Mouse (Mus musculus): ENCODE results near the gene Cuta. TPM values are rescaled to one million over a fixed set of nuclear protein-coding genes. Genes with fewer than 3 reads are reported as not detected.
"Not testable (repeated sequence)": the region's sequence is repeated elsewhere in the genome, so short reads cannot be mapped to it uniquely, and the experiment has no call there.

The Cuta gene
- polyA plus RNA-seq, 1 experiment from 2014 or later, result 161 TPM

GRCm38 (mm10) chr17:26932839-26933398 lies 6.5 kb downstream of the Cuta start, which contains the start of gene Phf1:
Gene Phf1, plus strand, starts transcription at chr17:26933052.
- WGBS, result under 1% methylated on average over 43 of the region's 43 CpGs

DNA sequence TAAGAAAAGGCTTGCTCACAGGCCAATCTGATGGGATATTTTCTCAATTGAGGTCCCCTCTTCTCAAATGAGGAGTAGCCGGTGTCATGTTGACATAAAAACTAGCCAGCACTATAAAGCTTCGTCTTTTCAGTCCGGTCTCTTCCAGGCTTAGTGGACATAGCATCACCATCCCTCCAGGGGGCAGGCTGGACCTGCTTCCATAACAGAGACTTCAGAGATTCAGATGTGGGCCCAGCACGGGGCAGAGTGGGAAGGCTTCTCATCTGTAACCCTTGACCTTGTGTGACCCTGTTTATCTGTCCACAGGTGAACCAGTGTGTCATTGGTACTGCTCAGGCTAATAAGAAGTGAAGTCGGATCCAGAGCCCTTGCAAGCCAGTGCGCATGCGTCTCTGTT lies 7.6 kb downstream of the Cuta start:
- not testable (repeated sequence) for H3K4me2 ChIP-seq; H3K27ac ChIP-seq; H3K27me3 ChIP-seq; H3K4me3 ChIP-seq (replicated peaks); H3K9ac ChIP-seq; H3K9me3 ChIP-seq
- 69% methylated on average over 7 of the region's 7 CpGs for WGBS
- H3K36me3 ChIP-seq (replicated peaks), result peaks cover 64% of the 10 kb centered on the region
- H3K4me1 ChIP-seq, result peaks cover 19% of the 10 kb centered on the region
- ATAC-seq (ENCODE audit: low FRiP score), result 0 out of 2 replicates have a peak, but pooled peaks have one; percentile 18

More at GRCm38 (mm10) chr17:26932839-26933398, 6.5 kb downstream of the Cuta start, which contains the start of gene Phf1:
- peak within 1 kb of the TSS; percentile 59 for H3K4me3 ChIP-seq (replicated peaks)
- peaks cover 62% of the 10 kb centered on the region for H3K36me3 ChIP-seq (replicated peaks)
- peak; percentile 84 for ATAC-seq (ENCODE audit: low FRiP score)
- no peaks in the 10 kb centered on the region for H3K9me3 ChIP-seq
- H3K4me2 ChIP-seq, result peak within 1 kb of the TSS; percentile 86
- peaks cover 26% of the 10 kb centered on the region for H3K4me1 ChIP-seq
- peak within 1 kb of the TSS; percentile 75 for H3K9ac ChIP-seq
- no peaks in the 10 kb centered on the region for H3K27me3 ChIP-seq
- peak within 1 kb of the TSS; percentile 76 for H3K27ac ChIP-seq

- not testable (repeated sequence) for H3K9ac ChIP-seq; H3K4me1 ChIP-seq; H3K4me3 ChIP-seq (replicated peaks); H3K27ac ChIP-seq; H3K4me2 ChIP-seq; ATAC-seq (ENCODE audit: low FRiP score); H3K27me3 ChIP-seq; H3K9me3 ChIP-seq
- peaks cover 75% of the 10 kb centered on the region for H3K36me3 ChIP-seq (replicated peaks)
- 96% methylated on average over 9 of the region's 9 CpGs for WGBS
Measured at GRCm38 (mm10) chr17:26925414-26925813, 14.0 kb downstream of the Cuta start.

- not testable (repeated sequence) for H3K9me3 ChIP-seq; ATAC-seq (ENCODE audit: low FRiP score); H3K27me3 ChIP-seq; H3K9ac ChIP-seq; H3K27ac ChIP-seq; H3K4me2 ChIP-seq; H3K4me3 ChIP-seq (replicated peaks)
- WGBS, result 96% methylated on average over 6 of the region's 6 CpGs
- H3K4me1 ChIP-seq, result peaks cover 13% of the 10 kb centered on the region
- H3K36me3 ChIP-seq (replicated peaks), result peaks cover 47% of the 10 kb centered on the region
Measured at GRCm38 (mm10) chr17:26922368-26922767, 17.0 kb downstream of the Cuta start.

GRCm38 (mm10) chr17:26919516-26919915 lies 19.9 kb downstream of the Cuta start:
- not testable (repeated sequence) for ATAC-seq (ENCODE audit: low FRiP score); H3K27me3 ChIP-seq; H3K4me3 ChIP-seq (replicated peaks); H3K9ac ChIP-seq; H3K4me2 ChIP-seq; H3K27ac ChIP-seq; H3K9me3 ChIP-seq
- 79% methylated on average over 2 of the region's 2 CpGs for WGBS
- H3K36me3 ChIP-seq (replicated peaks), result peaks cover 25% of the 10 kb centered on the region
- peaks cover 14% of the 10 kb centered on the region for H3K4me1 ChIP-seq

GRCm38 (mm10) chr17:26918343-26918742 lies 21.0 kb downstream of the Cuta start:
- Histone ChIP-seq H3K9ac (no peak overlapping the region), H3K4me3 (replicated peaks) (peak overlapping the region; percentile 78)
- WGBS, result 72% methylated on average over 2 of the region's 2 CpGs

GRCm38 (mm10) chr17:26917560-26917959 lies 21.8 kb downstream of the Cuta start:
- Histone ChIP-seq H3K4me2 (peak overlapping the region; percentile 63), H3K4me3 (replicated peaks) (peak overlapping the region; percentile 78), H3K9ac (peak overlapping the region; percentile 76), H3K4me1 (peaks cover 14% of the 10 kb centered on the region), H3K36me3 (replicated peaks) (peaks cover 12% of the 10 kb centered on the region)
- 1% methylated on average over 12 of the region's 12 CpGs for WGBS
- not testable (repeated sequence) for ATAC-seq (ENCODE audit: low FRiP score); H3K27ac ChIP-seq; H3K9me3 ChIP-seq; H3K27me3 ChIP-seq

More at GRCm38 (mm10) chr17:26918343-26918742, 21.0 kb downstream of the Cuta start:
- peak overlapping the region; percentile 63 for H3K4me2 ChIP-seq
- ATAC-seq (ENCODE audit: low FRiP score), result no peak
- peaks cover 14% of the 10 kb centered on the region for H3K4me1 ChIP-seq
- H3K27ac ChIP-seq, result no peak overlapping the region
- H3K27me3 ChIP-seq, result no peaks in the 10 kb centered on the region
- no peaks in the 10 kb centered on the region for H3K9me3 ChIP-seq
- H3K36me3 ChIP-seq (replicated peaks), result peaks cover 15% of the 10 kb centered on the region

DNA sequence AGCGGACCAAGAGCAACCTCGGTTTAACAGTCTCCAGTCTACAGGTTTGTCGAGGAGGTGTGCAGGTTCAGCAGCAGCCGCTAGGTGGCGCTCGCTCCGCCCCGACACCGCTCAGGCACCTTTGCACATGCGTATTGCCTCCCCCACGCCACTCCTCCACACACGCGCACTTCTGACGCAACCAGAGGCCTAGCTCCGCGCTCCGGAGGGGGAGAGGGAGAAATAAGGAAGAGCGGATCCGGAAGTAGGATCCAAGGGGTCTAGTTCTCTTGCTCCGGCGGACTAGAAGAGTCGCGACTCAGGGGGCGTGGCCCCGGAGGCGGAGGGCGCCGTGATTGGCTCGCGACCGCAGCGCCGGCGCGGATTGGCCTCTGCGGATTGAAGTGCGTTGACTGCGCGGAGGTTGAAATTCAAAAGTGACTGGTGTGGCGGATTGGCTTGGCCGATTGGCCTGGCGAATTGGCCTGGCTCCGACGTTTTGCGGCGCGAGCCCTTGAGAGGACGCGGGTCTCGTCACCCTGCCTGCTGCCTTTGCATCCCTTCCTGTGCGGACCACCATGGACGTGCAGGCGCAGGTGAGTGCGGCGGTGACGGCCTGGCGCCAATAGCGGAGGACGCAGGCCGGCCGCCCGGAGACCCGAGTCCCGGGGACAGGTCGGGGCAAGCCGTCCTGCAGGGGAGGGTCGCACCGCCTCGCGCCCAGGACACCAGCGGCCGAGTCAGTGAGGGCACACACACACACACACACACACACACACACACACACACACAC lies 22.5 kb downstream of the Cuta start, which contains the start of gene Kifc5b:
Kifc5b (plus strand) TSS at position 381 of the 772 bp plus-strand sequence.
- Histone ChIP-seq H3K4me1 (peaks cover 14% of the 10 kb centered on the region), H3K4me3 (replicated peaks) (peak within 1 kb of the TSS; percentile 78), H3K27ac (peak within 1 kb of the TSS; percentile 86), H3K4me2 (peak within 1 kb of the TSS; percentile 63), H3K9me3 (no peaks in the 10 kb centered on the region), H3K9ac (peak within 1 kb of the TSS; percentile 76), H3K36me3 (replicated peaks) (peaks cover 12% of the 10 kb centered on the region), H3K27me3 (no peaks in the 10 kb centered on the region)
- WGBS, result under 1% methylated on average over 61 of the region's 72 CpGs
- peak; percentile 99 for ATAC-seq (ENCODE audit: low FRiP score)

GRCm38 (mm10) chr17:26915248-26915647 lies 24.1 kb downstream of the Cuta start:
- Histone ChIP-seq H3K9me3 (no peaks in the 10 kb centered on the region), H3K36me3 (replicated peaks) (no peaks in the 10 kb centered on the region), H3K27ac (no peak overlapping the region), H3K4me3 (replicated peaks) (no peak overlapping the region), H3K4me1 (peaks cover 14% of the 10 kb centered on the region), H3K9ac (no peak overlapping the region; the same call in 1 of the 2 replicates), H3K4me2 (no peak overlapping the region), H3K27me3 (no peaks in the 10 kb centered on the region)
- 50% methylated on average over 1 of the region's 1 CpGs for WGBS
- no peak for ATAC-seq (ENCODE audit: low FRiP score)

DNA sequence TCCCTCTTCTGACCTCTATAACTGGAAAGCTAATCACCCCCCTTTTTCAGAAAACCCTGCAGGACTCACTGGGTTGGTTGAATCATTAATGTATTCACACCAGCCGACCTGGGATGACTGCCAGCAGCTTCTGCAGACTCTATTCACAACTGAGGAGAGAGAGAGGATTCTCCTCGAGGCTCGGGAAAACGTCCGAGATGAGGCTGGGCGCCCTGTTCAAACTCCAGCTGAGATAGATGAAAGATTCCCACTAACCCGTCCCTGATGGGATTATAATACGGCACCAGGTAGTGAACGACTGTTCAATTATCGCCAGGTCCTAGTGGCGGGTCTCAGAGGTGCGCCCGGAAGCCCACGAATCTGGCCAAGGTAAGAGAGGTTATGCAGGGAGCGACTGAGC lies 31.9 kb downstream of the Cuta start:
- 91% methylated on average over 15 of the region's 15 CpGs for WGBS

GRCm38 (mm10) chr17:26904320-26904719 lies 35.0 kb downstream of the Cuta start:
- H3K27ac ChIP-seq, result no peak overlapping the region
- H3K9ac ChIP-seq, result no peak overlapping the region
- no peak overlapping the region for H3K4me2 ChIP-seq
- H3K27me3 ChIP-seq, result peaks cover 7% of the 10 kb centered on the region; the same call in 1 of the 2 replicates
- no peaks in the 10 kb centered on the region for H3K9me3 ChIP-seq
- ATAC-seq (ENCODE audit: low FRiP score), result no peak
- no peaks in the 10 kb centered on the region for H3K36me3 ChIP-seq (replicated peaks)
- WGBS, result 64% methylated on average over 5 of the region's 5 CpGs
- H3K4me3 ChIP-seq (replicated peaks), result no peak overlapping the region
- H3K4me1 ChIP-seq, result no peaks in the 10 kb centered on the region

More for the DNA sequence above, 31.9 kb downstream of the Cuta start:
- not testable (repeated sequence) for H3K4me2 ChIP-seq; H3K9ac ChIP-seq; ATAC-seq (ENCODE audit: low FRiP score); H3K9me3 ChIP-seq; H3K27me3 ChIP-seq; H3K27ac ChIP-seq; H3K36me3 ChIP-seq (replicated peaks); H3K4me3 ChIP-seq (replicated peaks); H3K4me1 ChIP-seq

GRCm38 (mm10) chr17:26900916-26901315 lies 38.5 kb downstream of the Cuta start:
- no peak for ATAC-seq (ENCODE audit: low FRiP score)
- Histone ChIP-seq H3K4me3 (replicated peaks) (no peak overlapping the region), H3K36me3 (replicated peaks) (no peaks in the 10 kb centered on the region), H3K4me2 (no peak overlapping the region), H3K9me3 (no peaks in the 10 kb centered on the region), H3K27me3 (peaks cover 19% of the 10 kb centered on the region; the same call in 1 of the 2 replicates), H3K9ac (no peak overlapping the region), H3K4me1 (no peaks in the 10 kb centered on the region), H3K27ac (no peak overlapping the region)
- WGBS, result 84% methylated on average over 6 of the region's 6 CpGs
